Mouse (Mus musculus) WW6 (cell line): ENCODE data around the gene Irs2.

ENCODE experiments used
- DNase-seq: peaks from one replicate; pipeline ENCODE4 v3.0.0-alpha.2; 2013; ENCODE audit warnings: low read depth, low spot score

Gene Irs2

DNA sequence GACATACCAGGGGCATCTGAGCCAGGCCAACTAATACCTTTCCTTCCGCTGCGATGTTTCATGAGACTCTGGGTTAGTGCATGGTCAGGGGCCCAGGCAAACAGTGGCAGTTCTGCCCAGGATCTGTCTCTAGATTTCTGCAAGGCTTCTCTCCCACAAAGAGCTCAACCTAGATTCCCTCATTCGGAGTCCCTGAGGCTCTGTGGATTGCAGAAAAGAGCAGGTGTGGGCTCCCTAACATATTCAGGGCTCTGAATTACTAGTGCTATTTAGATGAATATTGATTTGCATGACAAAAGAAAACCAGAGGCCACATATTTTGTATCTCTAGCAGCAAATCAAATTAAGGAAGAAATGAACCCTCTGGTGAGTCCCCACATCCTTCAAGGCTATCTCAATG lies 18.3 kb downstream of the Irs2 start:
- no peak for DNase-seq

DNA sequence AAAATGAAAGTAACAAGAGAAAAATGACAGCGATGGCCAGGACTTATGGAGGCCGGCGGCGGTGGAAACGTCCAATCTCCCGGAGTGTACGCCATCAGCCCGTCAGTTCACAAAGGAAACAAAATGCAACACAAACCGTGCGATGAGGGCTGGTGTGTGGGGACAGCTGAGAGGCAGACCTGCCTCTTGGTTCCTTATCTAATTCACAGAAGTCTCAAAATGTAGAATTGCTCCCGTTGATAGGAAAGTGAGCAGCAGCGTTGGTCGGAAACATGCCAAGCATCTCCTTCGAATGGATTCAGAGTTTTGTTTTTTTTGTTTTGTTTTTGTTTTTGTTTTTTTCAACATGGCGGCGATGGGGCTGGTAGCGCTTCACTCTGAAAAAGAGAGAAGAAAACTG lies 21.6 kb downstream of the Irs2 start:
- DNase-seq: no peak

DNA sequence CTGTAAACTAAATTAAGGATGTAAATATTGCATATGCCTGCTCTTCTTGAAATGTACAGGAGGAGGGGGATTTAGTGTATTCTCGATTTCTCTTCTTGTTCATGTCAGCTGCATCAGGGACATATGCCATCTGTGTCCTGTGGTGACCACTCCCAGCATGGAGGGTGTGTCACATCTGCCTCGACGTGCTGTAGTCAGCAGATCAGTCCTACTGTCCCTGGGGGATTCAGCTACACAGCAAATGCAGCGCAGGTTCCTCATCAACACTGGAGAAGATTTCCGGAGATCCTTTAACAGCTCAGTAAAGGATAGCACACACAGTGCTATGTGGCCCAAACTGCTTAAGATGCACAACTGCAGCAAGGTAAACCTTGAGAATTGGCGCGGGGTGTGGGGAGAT lies 23.2 kb downstream of the Irs2 start:
- no peak for DNase-seq

DNA sequence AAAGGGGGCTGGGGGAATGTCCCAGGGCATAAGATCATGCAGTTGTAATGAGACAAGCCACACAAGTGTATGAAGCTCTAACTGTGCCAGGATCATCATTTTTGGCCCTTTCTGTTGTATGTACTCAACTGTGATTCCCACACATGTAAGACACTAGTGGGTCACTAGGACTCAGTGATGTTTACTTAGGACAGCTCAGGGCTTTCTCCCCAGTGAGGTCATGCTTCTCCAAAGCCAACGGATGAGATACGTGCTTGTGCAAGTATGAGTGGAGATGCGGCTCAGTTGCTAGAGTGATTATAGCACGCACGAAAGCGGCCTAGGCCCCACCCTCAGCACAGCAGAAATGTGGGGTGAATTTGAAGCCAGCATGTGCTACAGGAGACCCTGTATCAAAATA lies 27.4 kb downstream of the Irs2 start:
- no peak for DNase-seq

DNA sequence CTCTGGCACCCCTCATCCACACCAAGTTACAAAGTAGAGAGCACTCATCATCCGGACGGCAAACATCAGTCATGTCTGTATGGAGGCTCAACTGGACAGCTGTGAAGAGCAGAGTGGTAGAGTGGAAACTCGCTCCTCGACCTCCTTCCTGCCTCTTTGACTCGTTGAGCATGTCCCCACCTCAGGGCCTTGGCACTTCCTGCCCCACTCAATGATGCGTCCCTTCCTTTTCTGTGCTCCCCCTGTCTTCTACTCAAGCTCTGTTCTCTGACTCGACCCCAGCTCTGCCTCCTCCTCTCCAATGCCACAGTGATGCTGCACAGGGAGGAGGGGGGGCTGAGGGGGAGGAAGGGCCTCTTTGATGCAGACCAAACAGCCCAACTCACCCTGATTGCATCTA lies 28.3 kb downstream of the Irs2 start:
- DNase-seq: no peak

DNA sequence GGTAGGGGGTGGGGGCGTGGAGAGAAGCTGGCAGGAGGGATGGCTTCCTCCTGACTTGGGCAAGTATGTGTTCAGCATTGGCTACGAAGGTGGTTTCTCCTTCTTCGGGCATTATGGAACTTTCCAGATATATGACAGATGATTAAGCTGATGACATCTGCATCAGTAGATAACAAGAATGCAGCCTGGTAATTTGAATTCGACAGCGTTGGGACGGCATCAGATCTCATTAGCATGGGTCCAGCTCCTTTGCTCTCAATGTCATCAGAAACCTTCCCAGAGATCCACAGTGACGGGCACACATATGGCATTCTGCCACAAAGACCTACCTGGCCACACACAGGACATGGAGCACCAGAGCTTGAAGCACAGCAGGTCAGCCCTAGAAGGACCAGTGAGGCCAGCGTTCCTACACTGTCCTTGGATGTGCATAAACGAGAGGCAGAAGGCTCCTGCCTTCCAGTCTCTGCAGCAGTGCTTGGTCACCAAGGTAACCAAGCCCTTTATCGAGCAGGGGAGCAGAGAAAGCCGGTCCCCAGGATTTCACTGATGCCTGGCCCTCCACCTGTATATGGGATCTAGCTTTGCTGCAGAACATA lies 29.0 kb downstream of the Irs2 start:
- DNase-seq: no peak

DNA sequence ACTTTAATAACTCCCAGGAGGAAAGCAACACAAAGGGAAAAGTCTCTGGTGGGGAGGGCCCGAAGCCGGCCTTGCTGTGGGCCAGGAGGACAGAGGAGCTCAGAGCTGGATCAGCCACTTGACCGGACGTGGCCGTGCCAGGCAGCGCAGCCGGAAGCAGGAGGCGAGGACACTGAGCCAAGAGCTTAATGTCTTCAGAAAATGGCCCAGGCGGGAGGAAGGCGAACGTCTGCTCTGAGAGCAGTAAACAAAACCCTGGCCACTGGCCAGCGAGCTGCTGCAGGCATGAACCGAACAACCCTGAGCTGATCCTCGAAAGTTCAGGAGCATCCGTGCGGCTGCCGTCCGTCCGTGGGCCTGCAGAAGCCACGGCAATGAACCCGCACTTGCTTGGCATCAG lies 29.9 kb downstream of the Irs2 start:
- DNase-seq: no peak

DNA sequence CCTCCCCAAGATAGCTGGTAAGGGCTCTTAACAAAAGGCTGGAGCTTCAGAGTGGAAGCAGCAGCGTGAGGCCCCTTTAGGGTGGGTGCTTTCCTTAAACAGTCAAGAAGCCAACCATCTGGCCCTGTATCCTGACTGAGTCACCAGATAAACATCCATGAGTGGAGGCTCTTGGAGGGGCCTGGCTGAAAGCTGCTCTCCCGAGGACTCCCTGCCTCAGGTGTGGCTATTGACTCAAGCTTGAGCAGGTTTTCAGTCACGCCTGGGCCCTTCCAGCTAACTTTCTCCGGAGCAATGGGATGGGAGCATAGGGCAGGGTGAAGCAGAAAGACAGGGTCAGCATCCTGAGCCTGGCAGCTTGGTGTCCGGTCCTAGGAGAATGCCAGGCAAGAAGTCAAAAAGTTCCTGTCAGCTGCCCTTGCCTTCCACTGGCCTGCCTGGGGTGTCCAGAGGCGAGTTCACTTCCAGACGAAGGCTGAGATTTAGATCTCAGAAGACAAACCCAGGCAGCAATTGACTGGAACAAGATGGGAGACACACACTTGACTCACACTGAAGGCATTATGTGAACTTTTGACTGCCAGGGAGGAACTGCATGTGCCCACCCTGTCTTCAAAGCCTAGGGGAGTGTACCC lies 30.4 kb downstream of the Irs2 start:
- no peak for DNase-seq

DNA sequence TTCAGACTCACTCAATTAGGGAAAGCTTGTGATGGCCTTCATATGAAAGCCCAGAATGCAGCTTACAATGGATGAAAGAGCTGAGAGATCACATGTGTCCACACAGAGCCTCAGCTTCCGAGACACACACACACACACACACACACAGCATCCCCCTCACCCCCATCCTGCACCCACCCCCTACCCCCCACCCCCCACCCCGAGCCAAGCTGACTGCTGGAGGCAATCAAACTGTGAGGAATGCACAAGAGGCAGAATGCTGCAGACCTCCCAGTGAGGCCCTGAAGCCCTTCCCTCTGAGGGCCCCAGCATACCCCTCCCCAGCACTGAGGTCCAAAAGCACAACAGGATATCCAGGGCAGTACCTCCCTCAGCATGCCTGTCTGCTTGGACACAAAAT lies 33.6 kb downstream of the Irs2 start:
- DNase-seq: no peak

DNA sequence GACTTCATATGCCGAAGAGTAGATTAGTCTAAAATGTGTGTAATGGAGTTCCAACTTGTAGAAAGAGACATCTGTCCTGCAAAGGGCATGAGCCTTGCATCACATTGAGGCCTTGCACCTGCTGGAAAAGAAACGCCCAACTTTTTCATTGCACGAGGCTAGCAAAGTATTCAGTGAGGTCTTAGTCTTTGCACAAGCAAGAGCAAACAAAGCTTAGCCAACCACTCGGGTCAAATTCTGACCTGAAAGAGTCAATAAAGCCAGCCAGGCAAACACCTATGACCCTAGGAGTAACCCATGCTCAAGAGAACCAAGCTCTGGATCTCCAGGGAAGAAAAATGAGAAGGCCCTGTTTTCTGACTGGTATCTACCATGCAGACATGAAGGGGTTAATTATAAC lies 34.1 kb downstream of the Irs2 start:
- no peak for DNase-seq

DNA sequence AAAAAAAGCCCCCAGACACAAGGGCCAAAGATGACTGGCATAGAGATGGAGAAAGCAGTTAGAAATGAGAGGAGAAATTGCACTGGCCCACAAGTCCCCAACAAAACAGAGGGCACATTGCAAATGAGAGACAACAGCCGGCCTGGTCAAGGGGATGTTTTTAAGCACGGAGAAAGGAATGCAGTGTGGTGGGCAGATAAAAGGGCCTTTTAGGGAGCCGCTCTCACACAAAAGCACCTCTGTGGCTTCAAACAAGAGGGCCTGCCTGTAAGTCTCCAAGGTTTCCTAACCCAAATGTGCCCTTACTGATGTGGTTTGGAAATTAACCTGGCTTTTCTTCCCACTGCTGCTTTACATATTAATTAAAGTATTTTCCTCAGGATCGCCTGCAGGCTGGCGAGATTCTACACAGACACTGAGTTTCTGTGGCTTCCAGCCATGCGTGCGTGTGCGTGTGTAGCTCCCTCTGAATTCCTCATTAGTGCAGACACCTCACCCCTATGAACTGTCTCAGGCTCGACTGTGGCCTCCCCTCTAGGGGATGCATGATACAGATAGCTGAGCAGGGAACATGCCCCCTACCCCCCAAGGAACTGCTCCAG lies 35.3 kb downstream of the Irs2 start:
- DNase-seq: no peak

DNA sequence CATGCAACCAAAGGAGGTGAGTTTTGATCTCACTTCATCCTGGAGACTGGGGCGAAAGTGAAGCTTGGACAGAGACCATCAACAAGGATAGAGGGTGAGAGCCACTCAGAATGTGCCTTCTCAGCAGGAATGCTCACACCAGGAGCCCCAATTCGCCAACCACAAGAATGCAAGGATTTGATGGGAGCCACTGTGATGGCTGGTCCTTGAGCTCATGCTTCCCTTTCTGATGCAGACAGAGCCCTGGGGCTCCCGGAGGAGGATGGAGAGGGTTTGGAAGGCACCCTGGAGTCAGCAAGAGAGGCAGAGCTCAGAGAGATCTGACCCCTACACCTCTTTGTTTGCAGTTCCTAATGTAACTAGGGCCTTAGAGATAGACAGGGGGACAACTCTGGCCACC lies 36.3 kb downstream of the Irs2 start:
- DNase-seq: no peak

DNA sequence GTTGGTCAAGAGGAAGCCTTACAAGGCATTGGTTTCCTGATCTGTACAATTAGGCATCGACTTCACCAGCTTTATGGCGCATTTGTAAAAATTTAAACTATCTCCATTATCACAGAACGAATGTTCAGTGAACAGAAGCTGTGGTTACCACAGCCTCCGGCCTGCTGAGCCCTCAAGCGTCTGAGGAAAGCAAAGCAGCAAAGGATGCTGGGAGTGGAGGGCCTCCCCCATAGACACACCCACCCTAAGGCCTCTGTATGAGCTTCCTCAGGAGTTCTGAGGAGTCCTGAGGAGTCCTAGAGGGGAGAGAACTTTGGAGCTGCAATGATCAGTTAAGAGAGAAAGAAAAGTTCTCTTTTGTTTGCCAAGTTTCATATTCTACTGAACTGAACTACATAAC lies 36.7 kb downstream of the Irs2 start:
- DNase-seq: no peak

DNA sequence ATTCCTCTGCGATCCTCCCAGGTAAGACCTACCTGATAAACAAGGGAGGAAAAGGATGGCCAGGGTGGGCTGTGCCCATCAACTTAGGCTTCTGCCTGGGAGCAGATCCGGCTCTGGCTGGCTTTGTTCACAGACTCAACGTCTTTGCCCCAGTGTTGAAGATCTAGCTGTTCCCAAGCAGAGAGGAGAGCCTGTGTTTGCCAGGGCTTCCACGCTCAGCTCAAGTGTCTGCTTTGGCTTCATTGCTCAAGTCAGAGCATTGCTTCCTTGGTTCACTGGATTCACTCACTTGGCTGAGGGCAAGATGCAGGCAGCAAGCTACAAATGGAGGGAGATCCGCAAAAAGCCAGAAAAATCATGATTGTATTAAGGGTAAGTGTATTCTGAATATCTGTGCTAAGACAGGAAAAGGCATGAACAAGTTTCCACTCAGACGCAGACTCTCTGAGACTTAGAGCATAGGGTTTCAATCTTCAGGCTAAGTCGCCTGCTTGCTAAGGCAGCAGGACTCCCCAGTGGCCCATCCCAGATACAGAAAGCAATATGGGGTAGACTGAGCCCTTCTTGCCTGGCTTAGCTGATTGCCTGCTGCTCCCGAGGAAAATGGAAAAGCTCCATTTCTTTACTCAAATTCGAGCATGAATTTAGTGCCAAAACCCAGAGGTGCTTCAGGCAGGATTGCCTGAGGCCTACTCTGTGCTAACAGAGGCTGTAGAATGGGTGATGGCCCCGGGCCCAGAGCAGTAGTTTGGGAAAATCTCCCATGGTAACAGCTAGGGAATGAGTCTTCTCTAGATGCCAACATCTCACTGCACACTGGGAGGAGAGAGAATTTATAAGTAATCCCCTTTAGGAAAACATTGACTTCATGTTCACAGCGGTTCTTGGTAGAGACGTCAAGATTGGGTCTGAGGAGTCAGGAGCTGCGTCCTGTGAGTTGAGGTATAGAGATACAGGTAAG lies 37.5 kb downstream of the Irs2 start:
- DNase-seq: no peak

DNA sequence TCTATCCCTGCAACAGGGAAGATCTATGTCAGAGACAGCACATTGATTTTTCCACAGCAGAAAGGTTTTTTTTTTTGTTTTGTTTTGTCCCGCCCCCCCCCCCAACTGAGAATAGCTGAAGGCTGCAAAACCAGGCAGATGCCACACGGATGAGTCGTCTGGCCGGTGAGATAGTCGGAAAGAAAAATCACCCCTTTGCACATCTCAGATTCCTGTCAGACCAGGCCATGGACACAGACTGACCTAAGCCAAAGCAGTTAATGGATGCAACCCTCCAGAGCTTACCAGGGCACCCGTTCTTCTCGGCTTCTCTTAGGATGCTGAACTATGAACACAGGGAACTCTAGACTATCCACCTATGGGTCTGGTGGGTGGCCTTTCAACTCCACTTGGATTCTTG lies 39.6 kb downstream of the Irs2 start:
- DNase-seq: no peak

DNA sequence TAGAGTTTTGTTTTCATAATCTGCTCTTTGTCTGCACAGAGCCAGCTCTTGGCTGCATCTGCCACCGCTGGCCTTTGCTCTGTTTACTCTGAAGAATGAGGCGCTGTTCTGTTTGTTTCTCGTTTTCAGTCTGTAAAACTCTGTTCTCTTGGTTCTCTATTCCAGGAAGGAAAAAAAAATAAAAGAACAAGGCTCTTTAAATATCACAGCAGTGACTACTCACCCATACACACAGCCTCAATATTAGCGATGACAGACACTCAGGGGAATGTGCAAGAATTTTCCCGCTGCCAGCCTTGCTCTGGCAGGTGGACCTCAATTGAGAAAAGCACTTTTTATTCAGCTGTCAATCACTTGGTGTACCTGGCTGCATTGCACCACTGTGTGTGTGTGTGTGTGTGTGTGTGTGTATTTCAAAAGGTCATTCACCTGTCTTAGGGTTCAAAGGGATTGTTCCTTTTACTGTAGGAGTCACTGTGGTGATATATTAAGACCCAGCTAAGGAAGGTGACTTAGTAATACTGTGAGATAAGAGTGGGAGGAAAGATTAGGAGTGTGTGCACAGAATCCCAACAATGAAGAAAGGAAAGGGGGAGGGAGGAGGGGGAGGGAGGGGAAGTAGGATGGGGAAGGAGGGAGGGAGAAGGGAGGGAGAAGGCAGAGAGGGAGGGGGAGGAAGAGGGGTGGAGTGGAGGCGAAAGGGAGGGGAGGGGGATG lies 42.7 kb downstream of the Irs2 start:
- DNase-seq: no peak

DNA sequence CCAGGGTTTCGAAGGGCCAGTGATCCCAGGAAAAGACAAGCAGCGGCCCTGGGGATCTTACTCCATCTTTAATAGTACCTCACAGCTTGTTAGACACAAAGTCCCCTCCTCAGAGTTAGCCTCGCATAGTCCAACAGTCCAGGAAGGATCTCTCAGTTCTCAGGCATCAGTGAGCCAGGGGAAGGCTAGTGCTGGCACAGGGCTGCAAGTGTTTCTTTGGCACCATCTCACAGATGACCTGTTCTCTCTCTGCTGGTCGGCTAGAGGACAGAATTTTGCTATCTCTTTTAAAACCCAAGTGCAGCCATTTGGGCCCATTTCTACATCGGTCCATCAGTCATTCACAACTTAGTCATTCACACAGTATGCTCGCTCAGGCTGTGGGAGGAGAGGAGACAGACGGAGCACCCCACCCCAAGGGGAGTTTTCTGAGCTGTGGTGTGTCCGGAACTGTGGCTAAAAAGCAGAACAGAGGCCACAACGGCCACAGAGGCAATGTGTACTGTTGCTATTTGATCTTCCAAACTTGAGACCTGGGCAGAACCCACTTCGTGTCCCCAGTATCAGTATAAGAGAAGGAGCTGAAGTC lies 43.7 kb downstream of the Irs2 start:
- DNase-seq: no peak

DNA sequence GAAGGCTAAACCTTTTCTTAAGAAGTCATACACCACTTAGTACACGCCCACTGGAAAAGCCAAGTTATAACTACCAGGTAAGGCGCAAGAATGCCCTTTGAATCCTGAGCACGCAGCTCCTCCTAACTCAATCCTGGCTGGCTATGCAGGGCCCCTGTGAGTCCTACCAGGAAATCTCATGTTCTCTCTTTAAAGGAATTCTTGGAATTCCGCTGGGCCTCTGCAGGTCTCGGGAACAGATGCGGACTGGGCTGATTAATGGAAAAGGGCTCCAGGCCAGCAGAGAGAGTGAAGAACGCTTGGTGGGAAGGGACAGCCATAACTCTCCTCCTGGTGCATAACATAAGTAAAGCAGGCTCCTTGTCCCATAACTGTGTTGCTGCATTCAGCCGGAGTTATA lies 46.3 kb downstream of the Irs2 start:
- no peak for DNase-seq

DNA sequence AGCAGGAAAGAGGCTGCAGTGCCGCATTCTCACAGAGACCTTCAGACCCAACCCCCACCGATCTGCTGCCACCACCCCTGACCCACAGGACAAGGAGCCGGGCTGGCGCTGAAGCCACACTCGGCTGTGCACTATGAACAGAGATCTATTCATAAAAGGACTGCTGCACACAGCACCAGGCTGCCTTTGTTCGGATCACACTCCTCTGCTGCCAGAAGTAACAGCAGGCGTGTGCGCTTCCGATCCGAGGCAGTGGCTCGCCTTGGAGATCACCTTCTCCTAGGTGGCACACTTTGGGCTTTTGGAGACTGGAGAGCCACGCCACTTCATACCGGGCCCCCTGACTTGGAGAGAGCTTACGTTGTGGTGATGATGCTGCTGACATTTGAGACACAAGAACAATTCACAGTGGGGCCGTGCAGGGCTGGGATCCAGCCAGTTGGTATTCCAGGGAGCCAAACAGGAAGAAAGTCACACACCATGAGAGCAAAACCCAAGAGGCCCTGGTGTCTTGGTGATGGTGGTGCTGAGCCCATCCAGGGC lies 47.9 kb downstream of the Irs2 start:
- peak; percentile 24 for DNase-seq

DNA sequence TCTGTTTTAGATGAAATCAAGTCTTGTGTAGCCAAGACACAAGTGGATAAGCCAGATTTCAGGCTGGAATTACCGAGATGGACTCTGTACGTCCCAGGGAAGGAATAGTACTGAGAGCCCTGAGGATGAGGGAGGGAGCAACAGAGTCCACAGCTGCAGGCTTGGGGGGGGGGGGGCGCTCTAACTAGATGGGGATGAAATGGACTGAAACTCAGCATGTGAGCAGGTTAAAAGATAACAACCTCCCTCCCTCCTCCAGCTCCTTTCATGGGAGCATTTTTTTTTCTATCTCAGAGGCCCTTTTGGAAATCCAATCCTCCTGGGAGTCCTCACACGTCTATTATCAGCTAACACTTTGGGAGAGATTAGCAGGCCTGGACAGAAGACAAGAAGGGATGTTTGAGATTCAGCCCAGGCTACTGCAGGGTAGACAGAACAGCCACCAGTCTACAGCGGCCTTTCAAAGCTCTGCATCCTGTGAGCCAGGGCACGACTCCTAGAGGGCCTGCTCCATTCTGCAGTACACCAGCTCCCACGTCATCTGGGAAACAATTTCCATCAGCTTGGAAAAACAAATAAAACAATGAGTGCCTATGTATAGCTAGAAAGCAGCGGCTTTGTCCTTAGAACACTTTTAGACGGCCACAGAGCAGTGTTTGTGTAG lies 50.8 kb downstream of the Irs2 start:
- no peak for DNase-seq
